Mouse (Mus musculus): ENCODE results near the gene Rnpep. TPM values are rescaled to one million over a fixed set of nuclear protein-coding genes. Genes with fewer than 3 reads are reported as not detected.

Rnpep gene
- polyA plus RNA-seq, 1 experiment from 2014 or later: 54.7 TPM

DNA sequence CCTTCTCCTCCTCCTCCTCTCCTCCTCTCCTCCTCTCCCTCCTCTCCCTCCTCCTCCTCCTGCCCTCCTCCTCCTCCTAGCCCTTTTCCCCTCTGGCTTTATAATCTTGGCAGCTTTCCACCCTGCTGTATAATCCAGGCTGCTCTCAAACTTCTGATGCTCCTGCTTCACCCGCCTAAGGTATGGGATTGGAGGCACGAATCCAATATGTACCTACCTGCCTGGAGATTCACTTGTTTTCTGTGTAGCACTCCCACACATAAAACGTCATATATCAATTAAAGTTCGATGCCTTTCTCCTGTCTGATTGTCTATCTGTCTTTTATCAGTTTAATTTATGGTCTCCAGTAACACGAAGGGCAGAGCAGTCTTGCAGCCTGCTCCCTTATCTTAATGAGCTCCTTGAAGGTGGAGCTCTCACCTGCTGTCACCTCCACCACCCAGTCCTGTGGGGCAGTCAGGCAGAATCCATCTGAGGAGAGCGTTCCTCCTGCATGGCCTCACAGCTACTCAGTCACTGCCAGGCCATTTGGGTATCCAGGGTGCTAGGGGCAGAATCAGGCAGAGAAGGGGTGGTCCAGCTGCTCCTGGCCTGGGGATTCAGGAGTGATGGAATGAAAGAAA is 58.8 kb downstream of the Rnpep start:
- DNase-seq (ENCODE audit: low spot score): no peak
- Histone ChIP-seq H3K4me2 (replicated peaks; ENCODE audit: low read depth) (no peak overlapping the region), H3K4me3 (ENCODE audit: low read depth, low read length) (no peak overlapping the region), H3K9me3 (ENCODE audit: control insufficient read depth, low read length) (no peaks in the 10 kb centered on the region), H3K27ac (replicated peaks) (peak overlapping the region; percentile 6; the same call in 1 of the 2 replicates), H3K9ac (ENCODE audit: low read length) (no peak overlapping the region), H3K4me1 (replicated peaks; ENCODE audit: control insufficient read depth, insufficient read depth) (0 out of 2 replicates have a peak, but pooled peaks cover 2% of the 10 kb centered on the region), H3K27me3 (ENCODE audit: control insufficient read depth, insufficient read depth, low read length) (no peaks in the 10 kb centered on the region), H3K36me3 (ENCODE audit: control insufficient read depth, insufficient read depth, low read length) (no peaks in the 10 kb centered on the region)
- no peak for TF ChIP-seq EP300 (optimal IDR thresholded peaks at IDR 0.05)
- WGBS: 15% methylated on average over 6 of the region's 6 CpGs
- no peak for ATAC-seq (ENCODE audit: low FRiP score, low TSS enrichment)

- H3K4me3 ChIP-seq (ENCODE audit: low read depth, low read length): no peak overlapping the region
- H3K9ac ChIP-seq (ENCODE audit: low read length): no peak overlapping the region
- TF ChIP-seq EP300 (optimal IDR thresholded peaks at IDR 0.05): no peak
- TF ChIP-seq CTCF (IDR thresholded peaks at IDR 0.05; ENCODE audit: low read depth): no peak
- 63% methylated on average over 3 of the region's 3 CpGs for whole genome bisulfite sequencing
- H3K9me3 ChIP-seq (ENCODE audit: control insufficient read depth, low read length): no peaks in the 10 kb centered on the region
- H3K4me1 ChIP-seq (replicated peaks; ENCODE audit: control insufficient read depth, insufficient read depth): 0 out of 2 replicates have a peak, but pooled peaks cover 2% of the 10 kb centered on the region
- no peak overlapping the region for H3K4me2 ChIP-seq (replicated peaks; ENCODE audit: low read depth)
- DNase-seq (ENCODE audit: low spot score) (no peak), ATAC-seq (ENCODE audit: low FRiP score, low TSS enrichment) (no peak)
- no peaks in the 10 kb centered on the region for H3K27me3 ChIP-seq (ENCODE audit: control insufficient read depth, insufficient read depth, low read length)
- H3K27ac ChIP-seq (replicated peaks): no peak overlapping the region; the same call in 1 of the 2 replicates
- no peaks in the 10 kb centered on the region for H3K36me3 ChIP-seq (ENCODE audit: control insufficient read depth, insufficient read depth, low read length)
Measured at GRCm38 (mm10) chr1:135224147-135224546, 59.7 kb downstream of the Rnpep start.

DNA sequence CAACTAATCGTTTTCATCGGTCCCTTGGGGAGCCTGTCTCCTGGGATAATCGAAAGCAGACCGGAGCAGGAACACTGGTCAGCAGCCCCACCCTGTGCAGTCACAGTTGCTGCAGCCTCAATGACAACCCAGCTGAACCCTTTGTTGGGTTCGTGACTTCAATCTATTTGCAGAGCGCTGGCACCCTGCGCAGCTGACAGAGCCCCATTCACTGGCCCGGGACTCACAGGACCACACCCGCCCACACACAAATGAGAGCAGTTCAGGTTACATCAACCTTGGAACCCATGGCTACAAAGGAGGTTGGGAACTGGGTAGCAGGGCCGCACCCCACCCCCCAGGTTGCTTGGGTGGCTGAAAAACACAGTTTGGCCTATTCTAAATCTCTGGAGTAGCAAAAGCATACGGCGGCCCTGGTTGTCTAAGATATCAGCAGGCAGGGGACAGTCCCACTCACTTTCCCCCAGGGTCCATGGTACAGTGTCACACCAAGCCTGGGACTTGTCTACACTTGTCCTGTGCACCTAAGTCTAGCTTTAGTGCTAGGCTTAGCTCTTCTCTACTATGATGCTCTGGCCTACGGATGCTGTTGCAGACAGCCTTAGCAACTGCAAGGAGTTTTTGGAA is 66.2 kb downstream of the Rnpep start:
- Histone ChIP-seq H3K4me1 (replicated peaks; ENCODE audit: control insufficient read depth, insufficient read depth) (no peaks in the 10 kb centered on the region), H3K27me3 (ENCODE audit: control insufficient read depth, insufficient read depth, low read length) (no peaks in the 10 kb centered on the region), H3K9me3 (ENCODE audit: control insufficient read depth, low read length) (no peaks in the 10 kb centered on the region), H3K4me2 (replicated peaks; ENCODE audit: low read depth) (no peak overlapping the region), H3K27ac (replicated peaks) (peak overlapping the region; percentile 63), H3K9ac (ENCODE audit: low read length) (no peak overlapping the region), H3K36me3 (ENCODE audit: control insufficient read depth, insufficient read depth, low read length) (no peaks in the 10 kb centered on the region), H3K4me3 (ENCODE audit: low read depth, low read length) (no peak overlapping the region)
- DNase-seq (ENCODE audit: low spot score): peak; percentile 82
- ATAC-seq (ENCODE audit: low FRiP score, low TSS enrichment): peak; percentile 92
- TF ChIP-seq CTCF (IDR thresholded peaks at IDR 0.05; ENCODE audit: low read depth): no peak
- TF ChIP-seq EP300 (optimal IDR thresholded peaks at IDR 0.05): no peak
- 49% methylated on average over 13 of the region's 13 CpGs for WGBS

DNA sequence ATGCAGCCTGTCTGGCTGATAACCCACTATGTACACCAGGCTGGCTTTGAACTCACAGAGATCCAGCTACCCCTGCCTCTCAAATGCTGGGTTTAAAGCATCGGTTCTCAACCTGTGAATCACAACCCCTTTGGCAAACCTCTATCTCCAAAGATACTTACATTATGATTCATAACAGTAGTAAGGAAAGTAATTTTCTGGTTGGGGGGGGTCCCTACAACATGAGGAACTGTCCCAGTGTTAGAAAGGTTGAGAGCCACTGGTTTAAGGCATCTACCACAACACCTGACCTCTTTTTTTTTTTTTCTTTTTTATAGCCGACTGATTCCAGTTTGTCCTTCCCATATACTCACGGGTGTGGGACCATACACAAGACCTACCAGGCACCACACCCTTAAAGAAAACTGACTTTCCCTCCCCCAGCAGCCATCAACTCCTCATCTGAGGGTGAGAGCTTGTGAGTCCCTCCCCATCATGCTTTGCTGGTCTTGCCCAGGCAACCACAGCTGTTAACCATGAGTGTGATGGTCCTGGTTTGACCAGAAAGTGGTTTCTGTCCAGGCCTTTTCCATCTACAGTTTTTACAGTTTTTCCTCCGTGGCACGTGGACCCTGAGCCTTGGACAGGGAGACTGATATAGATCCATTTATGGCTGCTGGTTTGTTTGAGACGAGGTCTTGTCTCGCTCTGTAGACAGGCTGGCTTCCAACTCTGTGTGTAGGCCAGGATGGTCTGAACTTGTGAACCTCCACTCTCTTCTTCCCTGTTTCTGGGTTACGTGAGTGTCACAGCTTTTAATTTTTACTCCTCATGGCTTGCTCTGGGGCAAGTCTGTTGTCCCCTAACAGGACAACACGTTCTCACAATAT is 69.9 kb downstream of the Rnpep start:
- no peaks in the 10 kb centered on the region for H3K9me3 ChIP-seq (ENCODE audit: control insufficient read depth, low read length)
- DNase-seq (ENCODE audit: low spot score) (no peak), ATAC-seq (ENCODE audit: low FRiP score, low TSS enrichment) (no peak)
- WGBS: 76% methylated on average over 9 of the region's 9 CpGs
- no peak overlapping the region for H3K4me3 ChIP-seq (ENCODE audit: low read depth, low read length)
- TF ChIP-seq EP300 (optimal IDR thresholded peaks at IDR 0.05) (no peak), CTCF (IDR thresholded peaks at IDR 0.05; ENCODE audit: low read depth) (no peak)
- H3K4me2 ChIP-seq (replicated peaks; ENCODE audit: low read depth): no peak overlapping the region
- no peaks in the 10 kb centered on the region for H3K36me3 ChIP-seq (ENCODE audit: control insufficient read depth, insufficient read depth, low read length)
- H3K27me3 ChIP-seq (ENCODE audit: control insufficient read depth, insufficient read depth, low read length): no peaks in the 10 kb centered on the region
- H3K27ac ChIP-seq (replicated peaks): no peak overlapping the region
- H3K9ac ChIP-seq (ENCODE audit: low read length): no peak overlapping the region
- no peaks in the 10 kb centered on the region for H3K4me1 ChIP-seq (replicated peaks; ENCODE audit: control insufficient read depth, insufficient read depth)

Other genes starting within 250 kb of the Rnpep start
- gene Lgr6, start 178.8 kb downstream of the Rnpep start, polyA plus RNA-seq (2015; fragmentation: Nextera tagmentation; extraction: Ambion mirVana): 0.35 and 1.0 TPM in 2 replicates
- gene Ptpn7, start 151.4 kb downstream of the Rnpep start, polyA plus RNA-seq (2015; fragmentation: Nextera tagmentation; extraction: Ambion mirVana): 0.32 and 0.46 TPM in 2 replicates
- gene Arl8a, start 137.3 kb downstream of the Rnpep start, polyA plus RNA-seq (2015; fragmentation: Nextera tagmentation; extraction: Ambion mirVana): 42.2 and 43.9 TPM in 2 replicates
- 3.1 and 3.4 TPM in 2 replicates for gene Gpr37l1, start 116.4 kb downstream of the Rnpep start, polyA plus RNA-seq (2015; fragmentation: Nextera tagmentation; extraction: Ambion mirVana)
- gene Elf3, start 25.5 kb downstream of the Rnpep start, polyA plus RNA-seq (2015; fragmentation: Nextera tagmentation; extraction: Ambion mirVana): 152 and 162 TPM in 2 replicates
- 237 and 250 TPM in 2 replicates for gene Timm17a, start 29.7 kb upstream of the Rnpep start, polyA plus RNA-seq (2015; fragmentation: Nextera tagmentation; extraction: Ambion mirVana)
- 19.5 and 22.4 TPM in 2 replicates for gene Lmod1, start 40.7 kb upstream of the Rnpep start, polyA plus RNA-seq (2015; fragmentation: Nextera tagmentation; extraction: Ambion mirVana)
- 23.2 and 25.0 TPM in 2 replicates for gene Shisa4, start 91.2 kb upstream of the Rnpep start, polyA plus RNA-seq (2015; fragmentation: Nextera tagmentation; extraction: Ambion mirVana)
- 23.5 and 24.7 TPM in 2 replicates for gene Ipo9, start 146.4 kb upstream of the Rnpep start, polyA plus RNA-seq (2015; fragmentation: Nextera tagmentation; extraction: Ambion mirVana)

Data from stomach, postnatal 0 days (tissue).